Mouse (Mus musculus): ENCODE results near the gene Fut2. TPM values are rescaled to one million over a fixed set of nuclear protein-coding genes. Genes with fewer than 3 reads are reported as not detected.

Fut2 gene
- polyA plus RNA-seq, 1 experiment from 2014 or later: 0.38 TPM

GRCm38 (mm10) chr7:45706721-45707241 lies 40.6 kb upstream of the Fut2 start:
- Histone ChIP-seq H3K9me3 (replicated peaks; ENCODE audit: low read length) (no peaks in the 10 kb centered on the region), H3K4me3 (replicated peaks; ENCODE audit: low read depth, low read length) (peak overlapping the region; percentile 63), H3K27me3 (ENCODE audit: insufficient read depth, low read length) (no peaks in the 10 kb centered on the region), H3K27ac (peak overlapping the region; percentile 85), H3K36me3 (ENCODE audit: insufficient read depth, low read length) (peaks cover 20% of the 10 kb centered on the region), H3K9ac (ENCODE audit: low read depth, low read length) (peak overlapping the region; percentile 87), H3K4me2 (ENCODE audit: low read length) (peak overlapping the region; percentile 93), H3K4me1 (replicated peaks; ENCODE audit: insufficient read depth, low read length) (peaks cover 18% of the 10 kb centered on the region)
- 1% methylated on average over 42 of the region's 45 CpGs for WGBS
- TF ChIP-seq CTCF (IDR thresholded peaks at IDR 0.05; ENCODE audit: low read depth): peak; percentile 8; the same call in 1 of the 2 replicates
- peak; percentile 9; the same call in 1 of the 2 replicates for ATAC-seq (replicated peaks; ENCODE audit: low FRiP score, low read depth)
- DNase-seq (ENCODE audit: low spot score): peak; percentile 86

DNA sequence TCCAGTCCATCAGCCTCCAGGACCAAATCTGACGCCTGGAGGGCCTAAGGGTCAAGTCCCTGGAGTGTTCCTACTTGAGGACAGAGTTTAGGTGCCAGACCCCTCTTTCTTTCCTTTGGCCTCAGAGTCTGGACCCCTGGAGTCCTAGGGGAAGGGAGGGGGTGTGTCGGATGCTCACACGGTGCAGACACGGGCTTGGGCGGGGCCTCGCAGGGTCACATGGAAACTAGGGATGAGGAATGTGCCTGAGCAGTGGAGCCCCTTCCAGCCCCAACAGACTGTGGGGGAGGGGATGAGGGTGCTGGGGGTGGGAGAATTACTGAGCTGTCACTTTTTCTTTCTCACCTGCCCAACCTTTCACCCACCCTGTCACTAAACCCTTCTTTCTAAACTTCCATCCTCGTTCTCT lies 39.7 kb upstream of the Fut2 start:
- Histone ChIP-seq H3K9me3 (replicated peaks; ENCODE audit: low read length) (no peaks in the 10 kb centered on the region), H3K4me3 (replicated peaks; ENCODE audit: low read depth, low read length) (peak overlapping the region; percentile 63), H3K27ac (peak overlapping the region; percentile 85), H3K27me3 (ENCODE audit: insufficient read depth, low read length) (no peaks in the 10 kb centered on the region), H3K9ac (ENCODE audit: low read depth, low read length) (peak overlapping the region; percentile 87), H3K4me2 (ENCODE audit: low read length) (peak overlapping the region; percentile 93), H3K36me3 (ENCODE audit: insufficient read depth, low read length) (peaks cover 11% of the 10 kb centered on the region), H3K4me1 (replicated peaks; ENCODE audit: insufficient read depth, low read length) (peaks cover 18% of the 10 kb centered on the region)
- DNase-seq (ENCODE audit: low spot score) (peak; percentile 82), ATAC-seq (replicated peaks; ENCODE audit: low FRiP score, low read depth) (no peak)
- WGBS: 3% methylated on average over 7 of the region's 7 CpGs
- no peak for TF ChIP-seq CTCF (IDR thresholded peaks at IDR 0.05; ENCODE audit: low read depth)

GRCm38 (mm10) chr7:45705443-45705864 lies 39.3 kb upstream of the Fut2 start:
- TF ChIP-seq CTCF (IDR thresholded peaks at IDR 0.05; ENCODE audit: low read depth): no peak
- H3K9me3 ChIP-seq (replicated peaks; ENCODE audit: low read length): no peaks in the 10 kb centered on the region
- no peak for ATAC-seq (replicated peaks; ENCODE audit: low FRiP score, low read depth)
- H3K4me1 ChIP-seq (replicated peaks; ENCODE audit: insufficient read depth, low read length): peaks cover 20% of the 10 kb centered on the region
- H3K9ac ChIP-seq (ENCODE audit: low read depth, low read length): peak overlapping the region; percentile 87
- H3K27ac ChIP-seq: peak overlapping the region; percentile 85
- WGBS: 1% methylated on average over 21 of the region's 21 CpGs
- H3K36me3 ChIP-seq (ENCODE audit: insufficient read depth, low read length): 0 out of 2 replicates have a peak, but pooled peaks cover 8% of the 10 kb centered on the region
- peak overlapping the region; percentile 63 for H3K4me3 ChIP-seq (replicated peaks; ENCODE audit: low read depth, low read length)
- peak overlapping the region; percentile 93 for H3K4me2 ChIP-seq (ENCODE audit: low read length)
- no peak for DNase-seq (ENCODE audit: low spot score)
- peaks cover 1% of the 10 kb centered on the region; the same call in 1 of the 2 replicates for H3K27me3 ChIP-seq (ENCODE audit: insufficient read depth, low read length)

GRCm38 (mm10) chr7:45704730-45705442 lies 38.7 kb upstream of the Fut2 start, which contains the start of gene Dbp:
Gene Dbp (plus strand): TSS chr7:45705088.
- Histone ChIP-seq H3K4me3 (replicated peaks; ENCODE audit: low read depth, low read length) (peak within 1 kb of the TSS; percentile 63), H3K27me3 (ENCODE audit: insufficient read depth, low read length) (peaks cover 6% of the 10 kb centered on the region; the same call in 1 of the 2 replicates), H3K9me3 (replicated peaks; ENCODE audit: low read length) (no peaks in the 10 kb centered on the region), H3K9ac (ENCODE audit: low read depth, low read length) (peak within 1 kb of the TSS; percentile 87), H3K4me2 (ENCODE audit: low read length) (peak within 1 kb of the TSS; percentile 93), H3K36me3 (ENCODE audit: insufficient read depth, low read length) (0 out of 2 replicates have a peak, but pooled peaks cover 3% of the 10 kb centered on the region), H3K27ac (peak within 1 kb of the TSS; percentile 85), H3K4me1 (replicated peaks; ENCODE audit: insufficient read depth, low read length) (peaks cover 25% of the 10 kb centered on the region)
- DNase-seq (ENCODE audit: low spot score) (peak; percentile 99), ATAC-seq (replicated peaks; ENCODE audit: low FRiP score, low read depth) (peak; percentile 78)
- WGBS: under 1% methylated on average over 36 of the region's 36 CpGs
- TF ChIP-seq CTCF (IDR thresholded peaks at IDR 0.05; ENCODE audit: low read depth): peak; percentile 16; the same call in 1 of the 2 replicates

DNA sequence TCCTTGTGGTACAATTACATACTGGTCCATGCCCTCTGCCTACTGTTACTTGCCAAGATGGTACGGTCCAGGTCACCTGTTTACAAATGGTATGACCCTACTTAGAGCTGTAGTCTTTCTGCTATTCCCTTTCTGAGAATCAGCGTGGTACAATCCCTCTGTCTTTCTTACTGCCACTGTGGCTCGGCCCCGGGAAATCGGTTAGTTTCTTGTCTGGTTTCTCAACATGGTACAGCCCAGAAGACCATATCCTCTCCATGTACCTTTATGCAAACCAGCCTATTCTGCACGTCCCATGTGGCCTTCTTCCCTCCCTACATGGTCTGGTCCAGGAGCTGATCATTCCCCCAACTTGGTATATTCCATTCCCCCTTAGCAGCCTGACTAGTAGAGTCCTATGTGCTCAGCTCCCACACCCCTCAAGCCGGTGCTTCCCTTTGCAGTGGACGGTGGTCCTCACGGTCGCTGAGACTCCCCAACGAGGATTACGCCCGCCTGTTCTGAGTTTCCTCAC lies 37.9 kb upstream of the Fut2 start:
- peak; percentile 94 for DNase-seq (ENCODE audit: low spot score)
- H3K4me3 ChIP-seq (replicated peaks; ENCODE audit: low read depth, low read length): peak overlapping the region; percentile 21
- no peak for TF ChIP-seq CTCF (IDR thresholded peaks at IDR 0.05; ENCODE audit: low read depth)
- peaks cover 11% of the 10 kb centered on the region; the same call in 1 of the 2 replicates for H3K27me3 ChIP-seq (ENCODE audit: insufficient read depth, low read length)
- peak; percentile 40 for ATAC-seq (replicated peaks; ENCODE audit: low FRiP score, low read depth)
- peaks cover 25% of the 10 kb centered on the region for H3K4me1 ChIP-seq (replicated peaks; ENCODE audit: insufficient read depth, low read length)
- peak overlapping the region; percentile 85 for H3K27ac ChIP-seq
- no peaks in the 10 kb centered on the region for H3K36me3 ChIP-seq (ENCODE audit: insufficient read depth, low read length)
- H3K4me2 ChIP-seq (ENCODE audit: low read length): peak overlapping the region; percentile 93
- no peaks in the 10 kb centered on the region for H3K9me3 ChIP-seq (replicated peaks; ENCODE audit: low read length)
- peak overlapping the region; percentile 53; the same call in 1 of the 2 replicates for H3K9ac ChIP-seq (ENCODE audit: low read depth, low read length)
- WGBS: under 1% methylated on average over 13 of the region's 13 CpGs

GRCm38 (mm10) chr7:45703521-45704033 lies 37.4 kb upstream of the Fut2 start:
- Histone ChIP-seq H3K4me1 (replicated peaks; ENCODE audit: insufficient read depth, low read length) (peaks cover 22% of the 10 kb centered on the region), H3K9ac (ENCODE audit: low read depth, low read length) (0 out of 2 replicates have a peak overlapping the region, but pooled peaks have one; percentile 53)
- WGBS: 48% methylated on average over 12 of the region's 12 CpGs

More at GRCm38 (mm10) chr7:45703521-45704033, 37.4 kb upstream of the Fut2 start:
- Histone ChIP-seq H3K27ac (peak overlapping the region; percentile 85), H3K9me3 (replicated peaks; ENCODE audit: low read length) (no peaks in the 10 kb centered on the region), H3K27me3 (ENCODE audit: insufficient read depth, low read length) (peaks cover 12% of the 10 kb centered on the region; the same call in 1 of the 2 replicates), H3K4me2 (ENCODE audit: low read length) (peak overlapping the region; percentile 93), H3K36me3 (ENCODE audit: insufficient read depth, low read length) (no peaks in the 10 kb centered on the region), H3K4me3 (replicated peaks; ENCODE audit: low read depth, low read length) (0 out of 2 replicates have a peak overlapping the region, but pooled peaks have one; percentile 21)
- DNase-seq (ENCODE audit: low spot score): no peak
- no peak for ATAC-seq (replicated peaks; ENCODE audit: low FRiP score, low read depth)
- TF ChIP-seq CTCF (IDR thresholded peaks at IDR 0.05; ENCODE audit: low read depth): no peak
